Mouse (Mus musculus) intestine, postnatal 0 days (tissue): ENCODE results near the gene Adamts14. TPM values are rescaled to one million over a fixed set of nuclear protein-coding genes. Genes with fewer than 3 reads are reported as not detected.

ENCODE experiments used
- ATAC-seq: fragments of 200-750 bp; cut with Nextera tagmentation; 2 replicates; pipeline ENCODE4 v1.8.0; 2017; ENCODE audit warnings: mild to moderate bottlenecking, moderate TSS enrichment, moderate library complexity
- H3K27ac ChIP-seq: fragments of 300-500 bp; sonication (generic); 2 replicates; pipeline ENCODE4 v1.5.1; 2014; ENCODE audit warnings: mild to moderate bottlenecking, low read depth, low read length, moderate library complexity
- H3K27me3 ChIP-seq: fragments of 300-500 bp; sonication (generic); replicated peaks from 2 replicates; pipeline ENCODE4 v1.6.1; 2014; ENCODE audit warnings: low read length, mixed read lengths; ENCODE audit not compliant: control insufficient read depth, insufficient read depth
- H3K36me3 ChIP-seq: fragments of 300-500 bp; sonication (generic); 2 replicates; pipeline ENCODE4 v1.6.1; 2014; ENCODE audit warnings: mild to moderate bottlenecking, moderate library complexity; ENCODE audit not compliant: control insufficient read depth, insufficient read depth
- H3K4me1 ChIP-seq: fragments of 300-500 bp; sonication (generic); replicated peaks from 2 replicates; pipeline ENCODE4 v1.6.1; 2014; ENCODE audit warnings: antibody characterized with exemption, low read length, mixed read lengths; ENCODE audit not compliant: control insufficient read depth, insufficient read depth
- H3K4me2 ChIP-seq: fragments of 300-500 bp; sonication (generic); replicated peaks from 2 replicates; pipeline ENCODE4 v1.6.1; 2014; ENCODE audit warnings: low read depth, mild to moderate bottlenecking, moderate library complexity
- H3K4me3 ChIP-seq: fragments of 300-500 bp; sonication (generic); 2 replicates; pipeline ENCODE4 v1.5.1; 2014; ENCODE audit warnings: low read depth, low read length
- H3K9ac ChIP-seq: fragments of 300-500 bp; sonication (generic); 2 replicates; pipeline ENCODE4 v1.6.1; 2014; ENCODE audit warnings: mild to moderate bottlenecking, low read depth, low read length
- H3K9me3 ChIP-seq: fragments of 300-500 bp; sonication (generic); 2 replicates; pipeline ENCODE4 v1.6.1; 2016; ENCODE audit warnings: mixed run types; ENCODE audit not compliant: control insufficient read depth
- CTCF ChIP-seq: sonication (generic); IDR thresholded peaks from 2 replicates; pipeline ENCODE4 v1.5.1; 2016; ENCODE audit warnings: low read depth, mild to moderate bottlenecking, control low read depth, antibody characterized with exemption, moderate library complexity
- WGBS: fragments of 180-500 bp; shearing (Covaris S2); extraction: QIAGEN DNeasy Blood & Tissue Kit; methylation state at CpG from one replicate; pipeline ENCODE4 v1.1.7; 2014; 5-methylcytosine and 5-hydroxymethylcytosine counted together
- polyA plus RNA-seq: library from polyadenylated mRNA; unstranded; fragments of >200 nt; fragmentation: Nextera tagmentation; extraction: Ambion mirVana; gene quantifications from 2 replicates; pipeline ENCODE4 v1.2.1, GENCODE M21; 2015

The Adamts14 gene
- polyA plus RNA-seq, 1 experiment from 2014 or later: 0.73 TPM

GRCm38 (mm10) chr10:61175442-61176204 is 97.6 kb downstream of the Adamts14 start:
- Histone ChIP-seq H3K4me3 (no peak overlapping the region; the same call in 1 of the 2 replicates), H3K9me3 (no peaks in the 10 kb centered on the region), H3K9ac (no peak overlapping the region), H3K4me1 (no peaks in the 10 kb centered on the region), H3K36me3 (no peaks in the 10 kb centered on the region), H3K4me2 (peak overlapping the region; percentile 30), H3K27me3 (peaks cover 10% of the 10 kb centered on the region; the same call in 1 of the 2 replicates), H3K27ac (no peak overlapping the region)
- 15% methylated on average over 24 of the region's 24 CpGs for WGBS
- TF ChIP-seq CTCF: peak; percentile 69
- ATAC-seq: no peak

GRCm38 (mm10) chr10:61174711-61175441 is 98.4 kb downstream of the Adamts14 start:
- no peaks in the 10 kb centered on the region for H3K36me3 ChIP-seq
- 38% methylated on average over 13 of the region's 13 CpGs for WGBS
- ATAC-seq: no peak
- no peak overlapping the region for H3K9ac ChIP-seq
- TF ChIP-seq CTCF: no peak
- H3K27me3 ChIP-seq: peaks cover 10% of the 10 kb centered on the region; the same call in 1 of the 2 replicates
- H3K9me3 ChIP-seq: no peaks in the 10 kb centered on the region
- H3K27ac ChIP-seq: no peak overlapping the region
- H3K4me2 ChIP-seq: no peak overlapping the region
- no peaks in the 10 kb centered on the region for H3K4me1 ChIP-seq
- no peak overlapping the region for H3K4me3 ChIP-seq

GRCm38 (mm10) chr10:61172496-61172895 is 100.7 kb downstream of the Adamts14 start:
- Histone ChIP-seq H3K27ac (no peak overlapping the region), H3K27me3 (peaks cover 10% of the 10 kb centered on the region; the same call in 1 of the 2 replicates), H3K9me3 (no peaks in the 10 kb centered on the region), H3K4me3 (no peak overlapping the region), H3K36me3 (no peaks in the 10 kb centered on the region), H3K4me1 (no peaks in the 10 kb centered on the region), H3K9ac (no peak overlapping the region), H3K4me2 (no peak overlapping the region)
- TF ChIP-seq CTCF: no peak
- no peak for ATAC-seq
- WGBS: 74% methylated on average over 4 of the region's 4 CpGs

GRCm38 (mm10) chr10:61171654-61172053 is 101.6 kb downstream of the Adamts14 start, which contains the start of gene Tbata:
Gene Tbata, plus strand, starts transcription at chr10:61171954.
- no peak for ATAC-seq
- Histone ChIP-seq H3K27ac (no peak within 1 kb of the TSS), H3K9me3 (no peaks in the 10 kb centered on the region), H3K36me3 (no peaks in the 10 kb centered on the region), H3K4me2 (no peak within 1 kb of the TSS), H3K4me1 (no peaks in the 10 kb centered on the region), H3K9ac (no peak within 1 kb of the TSS), H3K27me3 (peaks cover 10% of the 10 kb centered on the region; the same call in 1 of the 2 replicates), H3K4me3 (no peak within 1 kb of the TSS)
- 61% methylated on average over 3 of the region's 3 CpGs for WGBS
- TF ChIP-seq CTCF: no peak

GRCm38 (mm10) chr10:61168393-61168792 is 104.8 kb downstream of the Adamts14 start:
- no peaks in the 10 kb centered on the region for H3K27me3 ChIP-seq
- 52% methylated on average over 2 of the region's 2 CpGs for WGBS
- no peak overlapping the region for H3K27ac ChIP-seq
- no peak overlapping the region for H3K9ac ChIP-seq
- H3K9me3 ChIP-seq: no peaks in the 10 kb centered on the region
- H3K4me3 ChIP-seq: no peak overlapping the region
- H3K4me2 ChIP-seq: no peak overlapping the region
- H3K4me1 ChIP-seq: no peaks in the 10 kb centered on the region
- ATAC-seq: no peak
- no peak for TF ChIP-seq CTCF
- no peaks in the 10 kb centered on the region for H3K36me3 ChIP-seq

GRCm38 (mm10) chr10:61167333-61168096 is 105.7 kb downstream of the Adamts14 start:
- H3K27ac ChIP-seq: no peak overlapping the region
- no peak for ATAC-seq
- no peak overlapping the region for H3K4me3 ChIP-seq
- no peaks in the 10 kb centered on the region for H3K4me1 ChIP-seq
- no peak overlapping the region for H3K9ac ChIP-seq
- 57% methylated on average over 9 of the region's 9 CpGs for WGBS
- no peaks in the 10 kb centered on the region for H3K36me3 ChIP-seq
- H3K27me3 ChIP-seq: no peaks in the 10 kb centered on the region
- H3K4me2 ChIP-seq: no peak overlapping the region
- H3K9me3 ChIP-seq: no peaks in the 10 kb centered on the region
- no peak for TF ChIP-seq CTCF
